Mouse (Mus musculus): ENCODE data around the gene Smim26.
"Not testable (repeated sequence)": the region's sequence is repeated elsewhere in the genome, so short reads cannot be mapped to it uniquely, and the experiment has no call there.

Gene Smim26

GRCm38 (mm10) chr2:144593951-144594651 is at the start of gene Smim26:
Gene Smim26 (plus strand): TSS chr2:144594054.
- peak; percentile 85 for DNase-seq

GRCm38 (mm10) chr2:144544630-144545029 is 49.2 kb upstream of the Smim26 start:
- peak; percentile 80 for DNase-seq

- DNase-seq = peak; percentile 58
Measured at GRCm38 (mm10) chr2:144545061-144545460, 48.8 kb upstream of the Smim26 start.

- DNase-seq = peak; percentile 91
Measured at GRCm38 (mm10) chr2:144545481-144545880, 48.4 kb upstream of the Smim26 start.

- DNase-seq = no peak
Measured at GRCm38 (mm10) chr2:144547559-144547958, 46.3 kb upstream of the Smim26 start.

- peak; percentile 78 for DNase-seq
Measured at GRCm38 (mm10) chr2:144550529-144550928, 43.3 kb upstream of the Smim26 start, which contains the start of gene Rbbp9. Gene Rbbp9 (minus strand): TSS chr2:144550869.

- no peak for DNase-seq
Measured at GRCm38 (mm10) chr2:144553905-144554304, 39.9 kb upstream of the Smim26 start.

GRCm38 (mm10) chr2:144555286-144555819 is 38.5 kb upstream of the Smim26 start:
- no peak for DNase-seq

GRCm38 (mm10) chr2:144555820-144556552 is 37.9 kb upstream of the Smim26 start, which contains the start of gene Sec23b:
Gene Sec23b (plus strand): TSS chr2:144556229.
- DNase-seq = peak; percentile 99

GRCm38 (mm10) chr2:144588723-144589122 is 5.1 kb upstream of the Smim26 start:
- DNase-seq = no peak

- not testable (repeated sequence) for DNase-seq
Measured at GRCm38 (mm10) chr2:144593036-144593435, 818 bp upstream of the Smim26 start.

GRCm38 (mm10) chr2:144598006-144598405 is 4.2 kb downstream of the Smim26 start:
- no peak for DNase-seq

GRCm38 (mm10) chr2:144599831-144600687 is 6.2 kb downstream of the Smim26 start, which contains the start of gene Dtd1:
Gene Dtd1 (plus strand): TSS chr2:144599897.
- DNase-seq = peak; percentile 93

GRCm38 (mm10) chr2:144601576-144601975 is 7.7 kb downstream of the Smim26 start:
- no peak for DNase-seq

GRCm38 (mm10) chr2:144613956-144614355 is 20.1 kb downstream of the Smim26 start:
- DNase-seq = no peak

GRCm38 (mm10) chr2:144617074-144617874 is 23.4 kb downstream of the Smim26 start:
- DNase-seq = no peak

GRCm38 (mm10) chr2:144621491-144621890 is 27.6 kb downstream of the Smim26 start:
- no peak for DNase-seq

- no peak for DNase-seq
Measured at GRCm38 (mm10) chr2:144633551-144633950, 39.7 kb downstream of the Smim26 start.

GRCm38 (mm10) chr2:144634231-144634630 is 40.4 kb downstream of the Smim26 start:
- DNase-seq = peak; percentile 15

GRCm38 (mm10) chr2:144634729-144635128 is 40.9 kb downstream of the Smim26 start:
- no peak for DNase-seq

GRCm38 (mm10) chr2:144635644-144636320 is 41.9 kb downstream of the Smim26 start:
- DNase-seq = peak; percentile 63

Measured in kidney, adult 9 months (tissue).